Mouse (Mus musculus): ENCODE data around the gene Phf7.

Phf7 gene

GRCm38 (mm10) chr14:31251084-31251604, at the start of gene Phf7, which contains the start of gene Bap1:
TSS of gene Phf7 (minus strand) at chr14:31251317.
TSS of gene Bap1 (plus strand) at chr14:31251450.
- peak; percentile 97 for DNase-seq (ENCODE audit: low read depth)

GRCm38 (mm10) chr14:31285728-31286127, 34.6 kb upstream of the Phf7 start:
- no peak for DNase-seq (ENCODE audit: low read depth)

GRCm38 (mm10) chr14:31272164-31272563, 21.0 kb upstream of the Phf7 start:
- peak; percentile 85 for DNase-seq (ENCODE audit: low read depth)

GRCm38 (mm10) chr14:31271121-31271520, 20.0 kb upstream of the Phf7 start:
- no peak for DNase-seq (ENCODE audit: low read depth)

- DNase-seq (ENCODE audit: low read depth) = no peak
These were observed 18.5 kb upstream of the Phf7 start for GRCm38 (mm10) chr14:31269456-31270100.

- no peak for DNase-seq (ENCODE audit: low read depth)
These were observed 17.3 kb upstream of the Phf7 start for GRCm38 (mm10) chr14:31268301-31269001.

- DNase-seq (ENCODE audit: low read depth) = no peak
These were observed 16.5 kb upstream of the Phf7 start for GRCm38 (mm10) chr14:31267649-31268048.

GRCm38 (mm10) chr14:31260932-31261331, 9.8 kb upstream of the Phf7 start:
- no peak for DNase-seq (ENCODE audit: low read depth)

GRCm38 (mm10) chr14:31260374-31260773, 9.3 kb upstream of the Phf7 start:
- no peak for DNase-seq (ENCODE audit: low read depth)

- no peak for DNase-seq (ENCODE audit: low read depth)
These were observed 7.4 kb upstream of the Phf7 start for GRCm38 (mm10) chr14:31258476-31259050.

GRCm38 (mm10) chr14:31252091-31252490, 974 bp upstream of the Phf7 start:
- no peak for DNase-seq (ENCODE audit: low read depth)

GRCm38 (mm10) chr14:31251626-31252025, 509 bp upstream of the Phf7 start:
- no peak for DNase-seq (ENCODE audit: low read depth)

- no peak for DNase-seq (ENCODE audit: low read depth)
These were observed 664 bp downstream of the Phf7 start for GRCm38 (mm10) chr14:31250222-31251083.

- DNase-seq (ENCODE audit: low read depth) = no peak
These were observed 2.7 kb downstream of the Phf7 start for GRCm38 (mm10) chr14:31248396-31248795.

GRCm38 (mm10) chr14:31245946-31246345, 5.2 kb downstream of the Phf7 start:
- no peak for DNase-seq (ENCODE audit: low read depth)

GRCm38 (mm10) chr14:31244777-31245176, 6.3 kb downstream of the Phf7 start:
- no peak for DNase-seq (ENCODE audit: low read depth)

GRCm38 (mm10) chr14:31240528-31240927, 10.6 kb downstream of the Phf7 start:
- DNase-seq (ENCODE audit: low read depth) = no peak

GRCm38 (mm10) chr14:31237101-31237882, 13.8 kb downstream of the Phf7 start:
- DNase-seq (ENCODE audit: low read depth) = no peak

- DNase-seq (ENCODE audit: low read depth) = peak; percentile 82
These were observed 17.0 kb downstream of the Phf7 start for GRCm38 (mm10) chr14:31233996-31234591.

- no peak for DNase-seq (ENCODE audit: low read depth)
These were observed 17.8 kb downstream of the Phf7 start for GRCm38 (mm10) chr14:31233070-31233995.
